Mouse (Mus musculus) intestine, embryonic 14.5 days (tissue): Measurements from ENCODE around the gene Ip6k1. TPM values are rescaled to one million over a fixed set of nuclear protein-coding genes. Genes with fewer than 3 reads are reported as not detected.

Source experiments
- ATAC-seq: fragments of 200-750 bp; cut with Nextera tagmentation; replicated peaks from 2 replicates; pipeline ENCODE4 v1.8.0; 2017; ENCODE audit warnings: low read depth, moderate number of reproducible peaks, moderate TSS enrichment, moderate library complexity; ENCODE audit not compliant: low FRiP score, low TSS enrichment
- DNase-seq: peaks from one replicate; pipeline ENCODE4 v3.0.0-alpha.2; 2018; ENCODE audit warnings: low spot score
- H3K27ac ChIP-seq: fragments of 300-500 bp; sonication (generic); 2 replicates; pipeline ENCODE4 v1.5.1; 2014; ENCODE audit warnings: low read depth, mild to moderate bottlenecking, control low read depth
- H3K27me3 ChIP-seq: fragments of 300-500 bp; sonication (generic); replicated peaks from 2 replicates; pipeline ENCODE4 v1.6.1; 2014; ENCODE audit warnings: low read length, control low read depth; ENCODE audit not compliant: control insufficient read depth, insufficient read depth
- H3K36me3 ChIP-seq: fragments of 300-500 bp; sonication (generic); 2 replicates; pipeline ENCODE4 v1.6.1; 2014; ENCODE audit warnings: low read length, control low read depth; ENCODE audit not compliant: control insufficient read depth, insufficient read depth
- H3K4me1 ChIP-seq: fragments of 300-500 bp; sonication (generic); replicated peaks from 2 replicates; pipeline ENCODE4 v1.6.1; 2014; ENCODE audit warnings: low read length, control low read depth, mixed read lengths; ENCODE audit not compliant: control insufficient read depth, insufficient read depth
- H3K4me2 ChIP-seq: fragments of 300-500 bp; sonication (generic); 2 replicates; pipeline ENCODE4 v1.6.1; 2014; ENCODE audit warnings: low read length
- H3K4me3 ChIP-seq: fragments of 300-500 bp; sonication (generic); 2 replicates; pipeline ENCODE4 v1.5.1; 2014; ENCODE audit warnings: low read depth, low read length, control low read depth, mixed read lengths
- H3K9ac ChIP-seq: fragments of 300-500 bp; sonication (generic); 2 replicates; pipeline ENCODE4 v1.6.1; 2014; ENCODE audit warnings: mild to moderate bottlenecking, low read length
- H3K9me3 ChIP-seq: fragments of 300-500 bp; sonication (generic); 2 replicates; pipeline ENCODE4 v1.6.1; 2016; ENCODE audit warnings: low read length, control low read depth; ENCODE audit not compliant: control insufficient read depth
- WGBS: fragments of 180-500 bp; shearing (Covaris S2); extraction: QIAGEN DNeasy Blood & Tissue Kit; methylation state at CpG from one replicate; pipeline ENCODE4 v1.1.7; 2014; 5-methylcytosine and 5-hydroxymethylcytosine counted together
- polyA plus RNA-seq: library from polyadenylated mRNA; unstranded; fragments of >200 nt; fragmentation: Nextera tagmentation; extraction: Ambion mirVana; gene quantifications from 2 replicates; pipeline ENCODE4 v1.2.1, GENCODE M21; 2014

The Ip6k1 gene
- polyA plus RNA-seq, 1 experiment from 2014 or later = 25.8 TPM

DNA sequence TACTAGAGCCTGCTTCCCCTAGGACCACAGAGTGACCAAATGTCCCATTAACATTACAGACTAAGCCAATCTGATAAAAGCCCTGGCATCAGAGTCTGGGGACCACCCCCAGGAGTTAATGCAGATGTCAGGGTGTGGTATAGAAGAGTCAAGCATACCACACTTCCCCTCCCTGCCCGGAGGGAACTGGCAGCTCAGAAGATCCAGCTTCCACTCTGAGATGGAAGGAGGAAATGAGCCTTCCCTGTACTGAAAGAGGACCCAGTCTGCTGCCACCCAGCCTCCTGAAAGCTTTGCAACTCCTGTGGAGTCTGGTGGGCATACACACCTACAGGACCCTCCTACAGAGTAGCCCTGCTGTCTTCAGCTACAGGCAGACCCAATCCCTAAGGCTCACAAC, 52.8 kb downstream of the Ip6k1 start:
- no peaks in the 10 kb centered on the region for H3K9me3 ChIP-seq
- H3K4me3 ChIP-seq = no peak overlapping the region
- H3K9ac ChIP-seq = no peak overlapping the region
- H3K27me3 ChIP-seq = no peaks in the 10 kb centered on the region
- 73% methylated on average over 1 of the region's 1 CpGs for WGBS
- no peak overlapping the region for H3K27ac ChIP-seq
- no peak overlapping the region for H3K4me2 ChIP-seq
- DNase-seq = no peak
- peaks cover 6% of the 10 kb centered on the region; the same call in 1 of the 2 replicates for H3K4me1 ChIP-seq
- H3K36me3 ChIP-seq = peaks cover 63% of the 10 kb centered on the region
- no peak for ATAC-seq

DNA sequence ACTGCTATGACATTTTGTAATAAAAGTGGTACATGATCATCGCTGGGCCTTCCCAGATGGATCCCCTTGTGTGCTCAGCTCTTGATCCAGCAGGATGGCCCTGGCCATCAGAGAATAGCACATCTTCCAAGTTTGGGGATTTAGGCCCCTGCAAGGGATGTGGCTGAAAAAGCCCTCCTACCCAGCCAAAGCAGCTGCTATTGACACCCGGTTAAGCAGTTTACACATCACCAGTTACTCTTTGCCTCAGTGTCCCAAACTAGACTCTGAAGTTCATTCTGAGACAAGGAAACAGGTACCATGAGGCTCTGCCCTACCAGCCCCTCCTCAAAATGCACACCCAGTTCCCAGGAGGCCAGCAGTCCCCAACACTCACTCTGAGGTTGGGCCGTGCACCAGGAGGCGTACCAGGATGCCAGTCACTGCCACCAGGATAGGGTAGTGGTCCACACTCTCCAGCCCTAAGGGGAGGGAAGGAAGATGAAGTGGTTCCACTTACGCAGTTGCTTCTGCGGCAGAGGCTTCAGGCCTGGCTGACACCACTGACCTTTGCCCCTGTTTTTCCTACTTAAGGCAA, 53.4 kb downstream of the Ip6k1 start:
- Histone ChIP-seq H3K9me3 (no peaks in the 10 kb centered on the region), H3K9ac (no peak overlapping the region), H3K27me3 (no peaks in the 10 kb centered on the region), H3K4me1 (0 out of 2 replicates have a peak, but pooled peaks cover 5% of the 10 kb centered on the region), H3K4me2 (no peak overlapping the region), H3K4me3 (no peak overlapping the region), H3K27ac (no peak overlapping the region), H3K36me3 (peaks cover 58% of the 10 kb centered on the region)
- no peak for ATAC-seq
- no peak for DNase-seq
- 82% methylated on average over 6 of the region's 6 CpGs for WGBS

DNA sequence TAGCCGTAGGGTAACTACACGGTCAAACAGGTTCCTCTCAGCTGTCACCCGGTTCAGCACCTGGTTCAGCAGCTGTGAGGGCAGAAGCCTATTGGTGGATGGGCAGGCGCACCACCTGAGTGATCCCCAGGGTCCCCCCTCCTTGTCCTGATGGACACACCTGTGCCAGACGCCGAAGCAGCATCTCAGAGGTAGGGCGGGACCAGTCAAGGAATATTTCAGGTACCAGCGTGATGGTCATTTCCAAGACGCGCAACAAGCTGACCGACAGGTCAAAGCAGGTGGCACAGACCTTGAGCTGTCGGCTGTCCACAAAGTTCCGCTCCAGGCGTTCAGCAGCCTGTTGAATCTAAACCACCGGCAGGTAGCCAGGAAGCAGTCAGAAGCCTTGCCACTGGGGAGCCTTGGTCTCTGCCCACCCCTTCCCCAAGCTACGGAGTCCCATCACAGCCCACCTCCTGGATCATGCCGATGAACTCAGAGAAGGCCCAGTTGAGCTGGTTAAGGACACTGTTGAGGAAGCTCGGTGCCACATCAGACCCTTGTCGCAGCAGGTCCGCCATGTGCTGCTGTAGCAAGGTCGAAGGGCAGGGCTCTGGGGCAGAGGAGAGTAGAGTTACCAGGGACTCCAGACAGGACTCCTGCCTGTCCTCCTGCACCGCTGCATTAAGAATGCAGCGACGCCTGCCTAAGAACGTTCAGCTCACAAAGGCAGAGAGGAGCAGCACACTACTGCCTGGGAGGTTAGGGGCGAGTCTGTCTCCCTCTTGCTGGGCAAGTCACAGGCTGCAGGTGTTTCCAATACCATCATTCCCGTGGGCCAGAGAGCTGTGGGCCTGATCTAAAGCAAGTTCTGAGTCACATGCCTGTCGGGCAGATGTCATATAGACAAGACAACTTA, 54.3 kb downstream of the Ip6k1 start:
- Histone ChIP-seq H3K36me3 (peaks cover 50% of the 10 kb centered on the region), H3K4me2 (no peak overlapping the region), H3K27me3 (no peaks in the 10 kb centered on the region), H3K9me3 (no peaks in the 10 kb centered on the region), H3K27ac (no peak overlapping the region), H3K9ac (no peak overlapping the region), H3K4me3 (no peak overlapping the region), H3K4me1 (0 out of 2 replicates have a peak, but pooled peaks cover 5% of the 10 kb centered on the region)
- ATAC-seq (no peak), DNase-seq (no peak)
- 84% methylated on average over 28 of the region's 28 CpGs for WGBS

DNA sequence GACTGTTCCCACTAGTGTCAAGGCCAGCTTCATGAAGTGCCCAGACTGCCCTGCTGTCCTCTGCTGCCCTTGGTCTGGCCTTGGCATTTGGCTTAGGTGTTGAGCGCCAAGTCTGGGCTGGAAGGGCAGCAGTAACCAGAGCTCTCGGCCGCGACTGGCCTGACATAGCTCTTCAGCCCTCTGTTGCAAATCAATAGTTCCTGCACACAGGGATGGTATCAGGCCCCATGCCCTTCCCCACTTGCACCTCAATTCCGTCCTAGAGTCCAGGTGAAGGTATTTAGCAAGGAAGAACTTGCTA, 54.9 kb downstream of the Ip6k1 start:
- DNase-seq (no peak), ATAC-seq (no peak)
- no peak overlapping the region for H3K4me2 ChIP-seq
- no peaks in the 10 kb centered on the region for H3K9me3 ChIP-seq
- 0 out of 2 replicates have a peak, but pooled peaks cover 5% of the 10 kb centered on the region for H3K4me1 ChIP-seq
- no peak overlapping the region for H3K27ac ChIP-seq
- H3K9ac ChIP-seq = no peak overlapping the region
- no peaks in the 10 kb centered on the region for H3K27me3 ChIP-seq
- WGBS = 91% methylated on average over 5 of the region's 5 CpGs
- no peak overlapping the region for H3K4me3 ChIP-seq
- H3K36me3 ChIP-seq = peaks cover 46% of the 10 kb centered on the region

DNA sequence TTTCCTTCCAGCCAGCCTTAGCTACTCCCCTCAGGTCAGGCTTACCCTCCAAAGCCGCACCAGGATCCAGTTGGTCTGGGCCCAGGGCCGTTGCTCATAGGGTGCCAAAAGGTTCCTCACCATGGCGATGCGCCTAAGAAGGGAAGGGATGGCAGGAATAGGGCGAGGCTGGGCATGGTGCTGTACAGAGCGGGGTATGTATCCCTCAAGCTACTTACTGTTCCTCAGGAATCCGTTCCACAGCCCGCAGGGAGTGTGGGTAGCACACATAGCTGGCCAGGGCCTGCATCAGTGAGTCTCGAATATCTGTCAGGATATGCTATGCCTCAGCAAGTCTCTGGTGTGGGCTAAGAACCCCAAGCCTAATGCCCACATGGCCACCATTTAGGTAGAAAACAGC, 56.0 kb downstream of the Ip6k1 start:
- Histone ChIP-seq H3K4me3 (no peak overlapping the region), H3K4me1 (0 out of 2 replicates have a peak, but pooled peaks cover 1% of the 10 kb centered on the region), H3K9ac (no peak overlapping the region), H3K4me2 (no peak overlapping the region), H3K36me3 (peaks cover 55% of the 10 kb centered on the region), H3K27ac (no peak overlapping the region), H3K27me3 (no peaks in the 10 kb centered on the region), H3K9me3 (no peaks in the 10 kb centered on the region)
- DNase-seq (no peak), ATAC-seq (no peak)
- 93% methylated on average over 9 of the region's 9 CpGs for WGBS

DNA sequence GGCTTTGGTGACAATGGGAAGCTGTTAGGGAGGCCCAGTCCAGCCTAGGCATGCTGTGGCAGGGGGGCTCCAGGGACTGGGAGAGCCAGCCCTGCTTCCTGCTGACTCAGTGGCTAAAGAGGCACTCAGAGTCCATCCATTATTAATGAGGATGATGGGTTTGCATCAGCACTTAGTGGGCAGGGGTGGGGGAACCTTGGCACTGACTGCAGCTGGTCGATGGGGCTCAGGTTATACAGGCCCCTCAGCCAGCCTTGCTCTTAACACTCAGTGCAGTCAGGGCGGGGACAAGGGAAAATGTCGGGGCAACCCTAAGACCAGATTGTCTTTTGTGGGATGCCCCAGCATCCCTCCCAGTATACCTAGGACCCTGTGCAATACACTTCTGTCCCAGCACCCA, 59.8 kb downstream of the Ip6k1 start:
- H3K27me3 ChIP-seq = no peaks in the 10 kb centered on the region
- 87% methylated on average over 3 of the region's 3 CpGs for WGBS
- H3K9ac ChIP-seq = no peak overlapping the region
- DNase-seq (no peak), ATAC-seq (no peak; the same call in 1 of the 2 replicates)
- no peak overlapping the region for H3K4me3 ChIP-seq
- peaks cover 36% of the 10 kb centered on the region for H3K36me3 ChIP-seq
- H3K27ac ChIP-seq = no peak overlapping the region
- H3K4me2 ChIP-seq = no peak overlapping the region
- H3K9me3 ChIP-seq = no peaks in the 10 kb centered on the region
- no peaks in the 10 kb centered on the region for H3K4me1 ChIP-seq

DNA sequence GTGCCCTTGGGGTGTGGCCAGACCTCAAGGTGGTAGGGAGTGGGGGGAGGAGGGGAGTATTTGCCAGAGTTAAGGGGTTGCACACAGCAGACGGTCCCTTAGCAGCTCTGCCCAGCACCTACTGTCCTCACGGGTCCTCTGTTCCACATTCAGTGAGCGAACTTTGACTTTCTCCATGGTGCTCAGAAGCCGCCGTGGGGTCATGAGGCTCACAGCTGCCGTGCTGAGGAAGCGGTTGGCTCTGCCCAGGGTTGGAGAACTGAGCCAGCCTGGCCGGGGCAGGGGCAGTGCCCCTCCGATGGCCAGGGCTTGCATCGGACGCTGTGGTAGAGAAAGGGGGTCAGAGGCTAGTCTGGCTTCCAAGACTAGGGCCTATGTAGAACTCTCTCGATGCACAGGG, 61.1 kb downstream of the Ip6k1 start:
- no peak for ATAC-seq
- no peak for DNase-seq
- no peak overlapping the region for H3K27ac ChIP-seq
- no peaks in the 10 kb centered on the region for H3K27me3 ChIP-seq
- no peak overlapping the region for H3K4me2 ChIP-seq
- 85% methylated on average over 12 of the region's 12 CpGs for WGBS
- no peaks in the 10 kb centered on the region for H3K4me1 ChIP-seq
- peaks cover 36% of the 10 kb centered on the region for H3K36me3 ChIP-seq
- H3K9me3 ChIP-seq = no peaks in the 10 kb centered on the region
- no peak overlapping the region for H3K9ac ChIP-seq
- H3K4me3 ChIP-seq = no peak overlapping the region

DNA sequence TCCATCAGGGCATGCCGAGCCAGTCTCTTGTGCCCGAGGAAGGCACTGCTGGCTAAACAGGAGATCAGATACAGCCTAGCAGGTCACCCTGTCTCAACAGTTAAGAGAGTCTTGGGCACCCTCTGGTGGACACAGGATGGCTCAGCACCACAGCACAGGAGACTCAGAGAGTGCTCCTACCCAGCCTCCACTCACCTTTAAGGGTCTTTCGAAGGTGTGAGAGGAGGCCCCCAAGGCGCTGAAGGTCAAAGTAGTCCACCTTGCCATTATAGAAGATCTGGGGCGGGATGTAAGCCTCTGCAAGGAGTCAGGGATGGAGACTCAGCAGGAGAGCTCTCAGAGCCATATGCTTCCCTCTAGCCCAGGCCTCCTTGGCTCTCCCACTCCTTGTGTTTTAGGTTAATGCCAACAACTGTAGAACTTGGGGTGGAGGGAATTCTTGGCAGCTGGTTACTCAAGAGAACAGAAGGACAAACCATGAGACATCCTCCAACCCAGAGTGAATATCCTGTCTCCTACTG, 63.2 kb downstream of the Ip6k1 start:
- Histone ChIP-seq H3K27ac (no peak overlapping the region), H3K9me3 (no peaks in the 10 kb centered on the region), H3K27me3 (no peaks in the 10 kb centered on the region), H3K9ac (no peak overlapping the region), H3K4me3 (no peak overlapping the region), H3K4me1 (no peaks in the 10 kb centered on the region), H3K36me3 (peaks cover 29% of the 10 kb centered on the region), H3K4me2 (no peak overlapping the region)
- ATAC-seq (no peak), DNase-seq (peak; percentile 73)
- 49% methylated on average over 5 of the region's 5 CpGs for WGBS
